Mouse (Mus musculus) myocyte (in vitro differentiated cells): ENCODE data around the gene Arl4c.

Source experiments
- CEBPB ChIP-seq: IDR thresholded peaks from 2 replicates; pipeline ENCODE4 v1.6.1; 2011; ENCODE audit warnings: mild to moderate bottlenecking, moderate library complexity; ENCODE audit not compliant: poor library complexity, insufficient read depth, severe bottlenecking
- E2F4 ChIP-seq: IDR thresholded peaks from one replicate; pipeline ENCODE4 v1.6.1; 2011; ENCODE audit warnings: mild to moderate bottlenecking, control low read depth, moderate library complexity; ENCODE audit not compliant: insufficient read depth
- MAX ChIP-seq: IDR thresholded peaks from one replicate; pipeline ENCODE4 v1.6.1; 2011; ENCODE audit warnings: low read depth, mild to moderate bottlenecking, control low read depth
- MYOD1 ChIP-seq, 3 experiments: IDR thresholded peaks; one replicate each; pipeline ENCODE4 v1.6.1; 2011; ENCODE audit warnings: control low read depth in 2 of 3, low read depth in 2 of 3, mild to moderate bottlenecking in 2 of 3, moderate library complexity in 1 of 3; ENCODE audit not compliant: insufficient read length in 2 of 3, control insufficient read depth in 1 of 3
- MYOG ChIP-seq, 3 experiments: IDR thresholded peaks; one replicate each; pipeline ENCODE4 v1.6.1; 2011; ENCODE audit warnings: control low read depth in 2 of 3, low read depth in 2 of 3, mild to moderate bottlenecking in 2 of 3; ENCODE audit not compliant: insufficient read length in 2 of 3, control insufficient read depth in 1 of 3, insufficient read depth in 1 of 3
- POLR2A ChIP-seq: IDR thresholded peaks from one replicate; pipeline ENCODE4 v1.6.1; 2011; ENCODE audit warnings: low read depth, mild to moderate bottlenecking, control low read depth, moderate library complexity; ENCODE audit not compliant: insufficient read length
- POLR2AphosphoS2 ChIP-seq: IDR thresholded peaks from one replicate; pipeline ENCODE4 v1.6.1; 2011; ENCODE audit warnings: low read depth, control low read depth; ENCODE audit not compliant: insufficient read length
- SRF ChIP-seq: IDR thresholded peaks from one replicate; pipeline ENCODE4 v1.6.1; 2011; ENCODE audit warnings: low read depth; ENCODE audit not compliant: control insufficient read depth, insufficient read length
- TCF3 ChIP-seq: IDR thresholded peaks from one replicate; pipeline ENCODE4 v1.6.1; 2011; ENCODE audit warnings: low read depth, control low read depth; ENCODE audit not compliant: insufficient read length
- USF1 ChIP-seq: IDR thresholded peaks from one replicate; pipeline ENCODE4 v1.6.1; 2011; ENCODE audit warnings: low read depth, mild to moderate bottlenecking, control low read depth, moderate library complexity

- TF ChIP-seq POLR2AphosphoS2, result no peak
- TF ChIP-seq POLR2A, result no peak
- no peak for TF ChIP-seq SRF
- TF ChIP-seq MYOG (IDR thresholded peaks at IDR 0.05; ENCODE audit: control insufficient read depth in 1 of 3, insufficient read depth in 1 of 3, insufficient read length in 2 of 3, low read depth in 2 of 3), result no peak
- no peak for TF ChIP-seq MYOD1 (IDR thresholded peaks at IDR 0.05; ENCODE audit: control insufficient read depth in 1 of 3, insufficient read length in 2 of 3, low read depth in 2 of 3)
- TF ChIP-seq MAX, result no peak
- TF ChIP-seq USF1, result no peak
- no peak for TF ChIP-seq CEBPB
- TF ChIP-seq E2F4, result no peak
- no peak for TF ChIP-seq TCF3
Measured at GRCm38 (mm10) chr1:88632851-88633250, 69.2 kb downstream of the Arl4c start.
